Mouse (Mus musculus): ENCODE measurements at regions not wholly inside any gene's neighbourhood (a gene's known extent, or its start where the extent isn't known, plus 50 kb on each side); places are given as distances from the start of the nearest gene placed in this dataset.

GRCm38 (mm10) chr13:111939534-111940115, 130.8 kb upstream of the Map3k1 start:
- no peak for DNase-seq (ENCODE audit: low read depth, low spot score)

- DNase-seq (ENCODE audit: low read depth, low spot score) = no peak
Observed at GRCm38 (mm10) chr13:111940275-111940674, 131.5 kb upstream of the Map3k1 start.

- DNase-seq (ENCODE audit: low read depth, low spot score) = no peak
Observed at GRCm38 (mm10) chr13:111940796-111941513, 132.2 kb upstream of the Map3k1 start.

DNA sequence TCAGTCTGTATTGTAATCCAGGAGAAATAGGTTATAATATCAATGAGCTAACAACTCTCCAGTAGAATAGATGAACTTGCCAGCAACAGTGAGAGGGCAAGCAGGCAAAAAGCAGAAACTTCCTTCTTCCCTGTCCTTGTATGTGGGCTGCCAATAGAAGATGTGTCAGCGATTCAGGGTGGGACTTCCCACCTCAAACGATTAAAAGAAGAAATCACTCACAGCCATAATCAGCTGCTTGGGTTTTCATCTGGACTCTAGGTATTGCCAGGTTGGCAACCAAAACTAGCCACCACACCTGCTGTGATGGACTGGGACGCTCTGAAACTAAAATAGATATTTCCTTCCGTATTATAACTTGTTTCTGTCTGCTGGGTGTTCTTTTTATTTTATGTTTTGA, 133.2 kb upstream of the Map3k1 start:
- no peak for DNase-seq (ENCODE audit: low read depth, low spot score)

DNA sequence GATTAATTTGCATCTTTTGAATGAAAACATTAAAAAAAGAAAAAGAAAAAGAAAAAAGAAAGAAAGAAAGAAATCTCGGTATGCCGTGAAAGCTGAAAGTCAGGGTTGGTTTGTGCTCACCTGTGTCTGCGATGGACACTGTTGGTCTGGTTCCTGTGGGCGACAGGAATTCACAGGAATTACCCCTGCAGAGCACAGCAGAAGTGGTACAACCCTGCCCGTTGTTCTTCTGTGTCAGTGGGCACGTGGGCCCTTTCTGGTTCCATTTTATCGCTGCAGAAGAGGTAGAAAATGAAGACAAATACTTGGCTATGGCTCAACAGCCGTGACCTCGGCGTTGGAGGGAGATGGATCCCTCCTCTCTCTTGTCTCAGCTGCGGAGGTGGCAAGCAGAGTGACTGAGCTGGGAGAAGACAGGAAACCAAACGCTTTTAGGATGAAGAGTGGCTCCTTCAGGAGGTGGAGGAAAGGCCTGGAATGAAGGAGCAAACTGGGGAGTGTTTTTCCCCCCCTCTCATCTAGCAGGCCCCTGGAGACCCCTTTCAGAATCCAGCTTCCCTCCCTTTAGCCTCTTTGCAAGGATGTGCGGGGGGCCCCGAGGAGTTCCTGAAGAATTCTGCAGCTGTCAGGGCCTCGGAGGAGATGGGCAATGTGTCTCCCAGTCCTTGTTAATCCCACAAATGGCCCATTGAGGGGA, 134.7 kb upstream of the Map3k1 start:
- DNase-seq (ENCODE audit: low read depth, low spot score) = peak; percentile 41

DNA sequence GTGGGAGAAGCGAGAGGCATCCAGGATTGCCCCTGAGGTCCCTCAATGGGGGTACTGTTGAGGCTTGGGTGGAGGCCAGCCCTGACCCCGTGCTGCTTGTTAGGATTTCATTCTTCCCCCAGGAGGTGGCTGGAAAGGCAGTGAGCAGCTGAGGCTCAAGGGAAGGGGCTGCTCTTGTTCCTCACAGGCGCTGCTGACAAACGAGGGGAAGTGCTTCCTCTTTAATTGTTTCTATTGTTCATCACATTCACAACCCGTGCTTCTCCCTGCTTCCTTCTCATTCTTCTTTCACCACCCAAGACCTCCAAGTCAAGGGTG, 135.3 kb upstream of the Map3k1 start:
- peak; percentile 51 for DNase-seq (ENCODE audit: low read depth, low spot score)

DNA sequence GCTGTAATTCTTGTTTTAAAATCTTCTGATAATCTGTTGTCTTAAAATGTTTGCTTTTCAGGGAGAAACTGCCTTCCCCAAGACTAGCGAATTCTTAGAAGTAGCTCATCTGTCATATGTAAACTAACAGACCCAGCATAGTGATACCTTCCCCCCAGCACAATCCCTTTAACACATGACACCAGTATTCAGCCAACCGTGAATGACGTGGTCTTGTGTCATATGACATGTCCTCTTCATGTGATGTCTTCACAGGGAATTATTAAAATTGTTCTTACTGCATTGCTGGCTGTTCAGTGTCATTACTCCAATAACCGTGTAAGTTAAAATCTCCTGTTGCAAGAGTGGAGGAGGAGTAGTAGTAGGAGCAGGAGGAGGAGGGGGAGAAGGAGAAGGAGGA, 137.5 kb upstream of the Map3k1 start:
- DNase-seq (ENCODE audit: low read depth, low spot score) = no peak

- no peak for DNase-seq (ENCODE audit: low read depth, low spot score)
Observed at GRCm38 (mm10) chr13:111946811-111947210, 138.0 kb upstream of the Map3k1 start.

DNA sequence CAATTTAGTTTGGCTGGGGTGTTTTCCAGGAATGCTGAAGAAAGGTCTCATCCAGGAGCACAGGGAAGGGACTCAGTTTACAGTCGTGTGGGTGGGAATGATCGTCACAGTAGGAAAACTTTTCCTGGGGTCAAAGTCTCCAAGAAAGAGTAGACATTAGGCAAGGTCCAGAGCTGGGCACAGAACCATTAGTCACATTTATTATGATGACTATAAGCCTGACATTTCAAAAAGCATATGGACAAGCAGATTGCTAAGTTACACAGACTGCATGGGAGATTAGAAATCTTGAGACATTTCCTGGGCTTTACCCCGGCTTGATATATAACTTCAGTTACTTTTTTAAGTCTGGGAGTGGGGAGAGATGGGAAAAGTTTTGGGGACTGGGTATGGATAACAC, 139.6 kb upstream of the Map3k1 start:
- no peak for DNase-seq (ENCODE audit: low read depth, low spot score)

DNA sequence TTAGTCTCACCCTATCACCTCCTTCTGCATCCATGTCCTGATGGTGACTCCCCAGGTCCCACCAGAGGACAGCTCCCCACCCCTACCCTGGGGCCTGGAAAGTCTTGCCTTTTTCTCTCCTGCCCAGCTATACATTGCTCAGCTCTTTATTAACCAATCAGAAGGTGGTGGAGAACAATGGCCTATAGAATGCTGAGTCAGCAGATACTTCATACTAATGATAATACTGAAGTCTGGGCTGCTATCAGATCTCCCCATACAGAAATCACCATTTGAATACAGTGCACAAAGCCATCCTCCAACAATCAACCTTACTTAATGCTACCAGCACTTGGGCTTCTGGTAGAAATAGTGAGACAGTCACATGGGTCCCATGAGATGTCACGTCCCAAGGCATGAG, 141.2 kb upstream of the Map3k1 start:
- peak; percentile 22 for DNase-seq (ENCODE audit: low read depth, low spot score)

DNA sequence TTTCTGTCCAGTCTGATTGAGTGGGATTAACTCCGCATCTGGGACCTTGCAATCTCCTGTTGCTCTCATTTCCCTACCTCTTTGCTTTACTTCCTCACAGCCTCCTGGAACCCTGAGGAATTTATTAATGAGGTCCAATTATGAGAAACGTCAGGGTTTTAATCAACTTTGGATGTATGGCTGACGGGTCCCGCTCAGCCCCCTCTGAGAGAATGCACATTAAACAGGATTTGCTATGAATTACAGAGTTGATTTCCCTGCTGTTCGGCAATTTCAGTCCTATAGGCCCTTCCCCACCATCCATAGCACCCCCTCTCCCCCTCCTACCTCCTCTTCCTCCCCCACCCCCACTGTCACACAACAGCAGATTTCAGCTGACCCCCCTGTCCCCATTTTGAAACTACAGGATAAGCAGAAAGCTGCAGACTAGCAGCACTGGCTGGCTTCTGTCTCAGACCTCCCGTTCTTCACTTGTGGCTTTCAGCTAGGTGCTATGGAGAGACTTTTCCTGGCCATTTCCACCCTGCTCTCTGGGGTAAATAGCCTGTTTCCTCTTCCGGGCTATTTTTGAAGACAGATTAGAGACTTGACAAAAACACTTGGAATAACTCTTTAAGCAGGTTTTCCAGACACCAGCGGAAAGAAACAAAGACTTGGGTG, 145.2 kb upstream of the Map3k1 start:
- DNase-seq (ENCODE audit: low read depth, low spot score) = no peak

GRCm38 (mm10) chr13:111954520-111954884, 145.7 kb upstream of the Map3k1 start:
- DNase-seq (ENCODE audit: low read depth, low spot score) = peak; percentile 43

- no peak for DNase-seq (ENCODE audit: low read depth, low spot score)
Observed at GRCm38 (mm10) chr13:111957118-111957517, 148.3 kb upstream of the Map3k1 start.

GRCm38 (mm10) chr13:111957674-111958273, 149.0 kb upstream of the Map3k1 start:
- no peak for DNase-seq (ENCODE audit: low read depth, low spot score)

- DNase-seq (ENCODE audit: low read depth, low spot score) = no peak
Observed at GRCm38 (mm10) chr13:111958421-111958820, 149.6 kb upstream of the Map3k1 start.

DNA sequence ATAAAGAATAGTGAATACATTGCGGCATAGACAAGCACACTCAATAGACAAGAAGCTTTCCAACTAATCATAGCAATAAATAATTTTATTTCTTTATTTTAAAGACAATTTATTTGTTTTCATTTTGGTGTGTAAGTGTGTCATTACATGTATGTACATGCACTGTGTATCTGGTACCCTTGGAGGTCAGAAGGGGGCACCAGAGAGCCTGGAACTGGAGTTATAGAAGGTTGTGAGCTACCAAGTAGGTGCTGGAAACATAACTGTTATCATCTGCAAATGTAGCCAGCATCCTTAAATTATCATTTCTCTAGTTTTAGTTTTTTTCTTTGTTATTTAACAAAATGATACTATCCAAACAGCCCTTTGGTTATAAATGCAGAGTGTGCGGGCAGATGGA, 151.2 kb upstream of the Map3k1 start:
- peak; percentile 60 for DNase-seq (ENCODE audit: low read depth, low spot score)

GRCm38 (mm10) chr13:111961423-111961822, 152.6 kb upstream of the Map3k1 start:
- no peak for DNase-seq (ENCODE audit: low read depth, low spot score)

GRCm38 (mm10) chr13:111962155-111962554, 153.4 kb upstream of the Map3k1 start:
- DNase-seq (ENCODE audit: low read depth, low spot score) = no peak

GRCm38 (mm10) chr13:111966113-111966512, 157.3 kb upstream of the Map3k1 start:
- no peak for DNase-seq (ENCODE audit: low read depth, low spot score)

DNA sequence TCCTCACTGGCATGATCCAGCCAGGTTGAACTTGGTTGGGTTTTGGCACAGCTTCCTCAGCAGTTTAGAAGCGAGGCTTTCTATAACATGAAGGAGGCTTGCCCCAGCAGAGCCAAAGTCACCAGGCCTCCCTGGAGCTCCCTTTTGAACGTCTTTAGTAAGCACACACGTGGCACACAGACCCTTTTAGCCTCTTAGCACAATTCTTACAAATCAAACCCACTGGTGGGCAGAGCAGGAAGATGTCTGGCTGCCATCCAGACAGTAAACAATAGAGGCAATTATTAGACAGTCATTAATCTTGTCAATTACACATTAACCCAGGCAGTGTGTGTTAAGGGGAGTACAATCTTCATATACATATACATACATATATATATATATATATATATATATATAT, 157.8 kb upstream of the Map3k1 start:
- no peak for DNase-seq (ENCODE audit: low read depth, low spot score)

DNA sequence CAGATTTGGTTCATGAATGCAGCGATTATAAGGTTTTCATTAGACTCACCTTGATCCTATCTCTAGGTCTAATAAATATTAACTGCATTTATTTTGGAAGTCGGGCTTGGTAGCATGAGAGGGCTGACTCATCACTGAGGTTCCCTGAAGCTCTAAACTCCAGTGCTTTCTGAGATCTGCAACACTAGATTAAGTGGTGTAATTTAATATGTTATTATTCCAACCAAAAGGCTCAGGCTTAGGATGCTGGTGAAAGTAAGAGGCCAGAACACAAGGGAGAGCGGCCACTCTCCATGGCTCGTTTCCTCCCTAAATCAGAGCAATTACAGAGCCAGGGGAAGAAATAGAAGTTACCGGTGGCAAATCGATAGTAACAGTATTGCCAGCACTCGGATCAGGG, 159.4 kb upstream of the Map3k1 start:
- DNase-seq (ENCODE audit: low read depth, low spot score) = no peak

- no peak for DNase-seq (ENCODE audit: low read depth, low spot score)
Observed at GRCm38 (mm10) chr13:111974282-111974681, 165.5 kb upstream of the Map3k1 start.
